In the genomic region with DNA sequence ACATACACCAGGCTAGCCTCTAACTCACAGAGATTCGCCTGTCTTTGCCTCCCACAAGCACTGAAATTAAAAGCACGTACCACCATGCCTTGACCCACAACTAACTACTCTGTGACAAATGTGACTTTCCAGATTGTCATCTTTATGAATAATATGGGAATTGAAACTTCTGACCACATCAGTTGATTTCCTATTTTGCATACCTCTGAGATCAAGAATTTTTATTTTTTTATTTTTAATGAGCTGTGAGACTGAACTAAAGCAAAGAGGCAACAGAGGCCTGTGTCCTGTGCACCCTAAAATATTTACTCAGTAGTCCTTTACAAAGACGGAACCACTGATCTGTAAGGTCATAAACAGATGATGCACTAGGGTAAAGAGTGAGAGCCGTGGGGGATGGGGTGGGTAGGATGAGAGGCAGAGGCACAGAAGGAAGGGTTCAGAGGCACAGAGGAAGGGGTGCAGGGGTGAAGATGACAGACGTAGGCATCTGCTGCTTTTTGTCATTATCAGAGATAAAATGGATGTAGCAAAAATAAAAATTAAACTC, we compare ENCODE assay signal across 18 mouse cellular contexts.
"Had no signal": no experiment of that assay in that cellular context is flagged by ENCODE, and none has a peak within 500 bp of the region (broad histone marks: within the 10 kb centered on the region; RNA-seq: fewer than 3 reads in every experiment).

No protein-coding gene starts in this region.

- H3K27me3 ChIP-seq: liver, embryonic 15.5 days; lung, embryonic 15.5 days; midbrain, embryonic 12.5 days; midbrain, embryonic 15.5 days; neural tube, embryonic 12.5 days; stomach, embryonic 15.5 days had no signal

- H3K4me2 ChIP-seq: liver, embryonic 15.5 days; lung, embryonic 15.5 days; midbrain, embryonic 12.5 days; midbrain, embryonic 15.5 days; neural tube, embryonic 12.5 days; stomach, embryonic 15.5 days had no signal

- H3K4me1 ChIP-seq: lung, embryonic 15.5 days; megakaryocyte, embryonic 14.5 days; midbrain, embryonic 12.5 days; midbrain, embryonic 15.5 days; neural tube, embryonic 12.5 days; stomach, embryonic 15.5 days had no signal

- H3K9ac ChIP-seq: liver, embryonic 15.5 days; liver, postnatal 0 days; lung, embryonic 15.5 days; midbrain, embryonic 12.5 days; midbrain, embryonic 15.5 days; neural tube, embryonic 12.5 days; stomach, embryonic 15.5 days had no signal

- H3K36me3 ChIP-seq: liver, embryonic 15.5 days; lung, embryonic 15.5 days; midbrain, embryonic 12.5 days; midbrain, embryonic 15.5 days; neural tube, embryonic 12.5 days; stomach, embryonic 15.5 days had no signal

- DNase-seq: liver, postnatal 0 days; lung, adult 2 months; lung, postnatal 14 days; lung, postnatal 36 days; right cerebral cortex, postnatal 14 days; thymus, adult 2 months; thymus, postnatal 25 days; thymus, postnatal 4 days had no signal

- H3K9me3 ChIP-seq: liver, embryonic 15.5 days; lung, embryonic 15.5 days; megakaryocyte, embryonic 14.5 days; midbrain, embryonic 12.5 days; midbrain, embryonic 15.5 days; neural tube, embryonic 12.5 days; stomach, embryonic 15.5 days had no signal

- ATAC-seq: liver, postnatal 0 days; lung, postnatal 0 days; midbrain, embryonic 15.5 days had no signal

- H3K27ac ChIP-seq: liver, embryonic 15.5 days; lung, embryonic 15.5 days; macrophage; midbrain, embryonic 12.5 days; midbrain, embryonic 15.5 days; neural tube, embryonic 12.5 days; stomach, embryonic 15.5 days; stomach, postnatal 0 days had no signal

- H3K4me3 ChIP-seq: liver, embryonic 15.5 days; lung, embryonic 15.5 days; megakaryocyte, embryonic 14.5 days; midbrain, embryonic 12.5 days; midbrain, embryonic 15.5 days; neural tube, embryonic 12.5 days; stomach, embryonic 15.5 days had no signal
